Mouse (Mus musculus): ENCODE results near the gene Rpsa.

Gene Rpsa

GRCm38 (mm10) chr9:120111156-120111945 is 16.1 kb upstream of the Rpsa start:
- in situ Hi-C loops (cut with MboI; ENCODE audit: unreplicated experiment in 2 of 2): no loop called here

- in situ Hi-C loops (cut with MboI; ENCODE audit: unreplicated experiment in 2 of 2): no loop called here
Observed at GRCm38 (mm10) chr9:120112472-120112871, 15.0 kb upstream of the Rpsa start.

- in situ Hi-C loops (cut with MboI; ENCODE audit: unreplicated experiment in 2 of 2): no loop called here
Observed at GRCm38 (mm10) chr9:120113456-120113855, 14.0 kb upstream of the Rpsa start.

GRCm38 (mm10) chr9:120114051-120114788 is 13.3 kb upstream of the Rpsa start:
- in situ Hi-C loops (cut with MboI; ENCODE audit: unreplicated experiment in 2 of 2): no loop called here

- in situ Hi-C loops (cut with MboI; ENCODE audit: unreplicated experiment in 2 of 2): no loop called here
Observed at GRCm38 (mm10) chr9:120114789-120115151, 12.7 kb upstream of the Rpsa start.

- in situ Hi-C loops (cut with MboI; ENCODE audit: unreplicated experiment in 2 of 2): no loop called here
Observed at GRCm38 (mm10) chr9:120115580-120115979, 11.9 kb upstream of the Rpsa start.

GRCm38 (mm10) chr9:120116184-120116624 is 11.3 kb upstream of the Rpsa start:
- in situ Hi-C loops (cut with MboI; ENCODE audit: unreplicated experiment in 2 of 2): no loop called here

GRCm38 (mm10) chr9:120118212-120118611 is 9.3 kb upstream of the Rpsa start:
- in situ Hi-C loops (cut with MboI; ENCODE audit: unreplicated experiment in 2 of 2): no loop called here

- in situ Hi-C loops (cut with MboI; ENCODE audit: unreplicated experiment in 2 of 2): loop anchor here (10.0 kb wide), 2 partner anchors 454 to 464 kb away; partner anchors contain the start of gene Rpl14 (in 1 of the 2)
Observed at GRCm38 (mm10) chr9:120120503-120120902, 7.0 kb upstream of the Rpsa start.

GRCm38 (mm10) chr9:120126868-120127267 is 621 bp upstream of the Rpsa start:
- in situ Hi-C loops (cut with MboI; ENCODE audit: unreplicated experiment in 2 of 2): loop anchor here (10.0 to 25.0 kb wide), 3 partner anchors 448 to 810 kb away; partner anchors contain the start of genes Ctnnb1 (in 1 of the 2) and Rpl14 (in 1 of the 2)

- in situ Hi-C loops (cut with MboI; ENCODE audit: unreplicated experiment in 2 of 2): loop anchor here (10.0 to 25.0 kb wide), 3 partner anchors 446 to 808 kb away; partner anchors contain the start of genes Ctnnb1 (in 1 of the 2) and Rpl14 (in 1 of the 2)
Observed at GRCm38 (mm10) chr9:120129276-120129675, 1.8 kb downstream of the Rpsa start.

GRCm38 (mm10) chr9:120131784-120132288 is 4.3 kb downstream of the Rpsa start:
- in situ Hi-C loops (cut with MboI; ENCODE audit: unreplicated experiment in 2 of 2): loop anchor here (10.0 to 25.0 kb wide), 2 partner anchors 363 to 805 kb away; partner anchors contain the start of genes Ctnnb1 (in 1 of the 2) and Eif1b (in 1 of the 2)

- in situ Hi-C loops (cut with MboI; ENCODE audit: unreplicated experiment in 2 of 2): loop anchor here (10.0 to 25.0 kb wide), 2 partner anchors 362 to 804 kb away; partner anchors contain the start of genes Ctnnb1 (in 1 of the 2) and Eif1b (in 1 of the 2)
Observed at GRCm38 (mm10) chr9:120132980-120133754, 5.7 kb downstream of the Rpsa start.

GRCm38 (mm10) chr9:120133755-120134475 is 6.4 kb downstream of the Rpsa start:
- in situ Hi-C loops (cut with MboI; ENCODE audit: unreplicated experiment in 2 of 2): loop anchor here (10.0 to 25.0 kb wide), 2 partner anchors 361 to 803 kb away; partner anchors contain the start of genes Ctnnb1 (in 1 of the 2) and Eif1b (in 1 of the 2)

- in situ Hi-C loops (cut with MboI; ENCODE audit: unreplicated experiment in 2 of 2): loop anchor here (10.0 to 25.0 kb wide), 2 partner anchors 360 to 803 kb away; partner anchors contain the start of genes Ctnnb1 (in 1 of the 2) and Eif1b (in 1 of the 2)
Observed at GRCm38 (mm10) chr9:120134529-120135160, 7.2 kb downstream of the Rpsa start.

GRCm38 (mm10) chr9:120135454-120135853 is 8.0 kb downstream of the Rpsa start:
- in situ Hi-C loops (cut with MboI; ENCODE audit: unreplicated experiment in 2 of 2): loop anchor here (10.0 to 25.0 kb wide), 2 partner anchors 359 to 802 kb away; partner anchors contain the start of genes Ctnnb1 (in 1 of the 2) and Eif1b (in 1 of the 2)

- in situ Hi-C loops (cut with MboI; ENCODE audit: unreplicated experiment in 2 of 2): loop anchor here in 1 of 2 experiments (10.0 to 25.0 kb wide), 2 partner anchors 284 to 797 kb away; partner anchors contain the start of gene Ctnnb1
Observed at GRCm38 (mm10) chr9:120140652-120141051, 13.2 kb downstream of the Rpsa start.

GRCm38 (mm10) chr9:120144474-120144873 is 17.0 kb downstream of the Rpsa start:
- in situ Hi-C loops (cut with MboI; ENCODE audit: unreplicated experiment in 2 of 2): loop anchor here in 1 of 2 experiments (10.0 to 25.0 kb wide), 2 partner anchors 280 to 793 kb away; partner anchors contain the start of gene Ctnnb1

All from v-Abl transformed pro-B cells (cell line).